Mouse (Mus musculus) embryonic facial prominence, embryonic 12.5 days (tissue): ENCODE data around the gene Eri3. TPM values are rescaled to one million over a fixed set of nuclear protein-coding genes. Genes with fewer than 3 reads are reported as not detected.

Source experiments
- ATAC-seq: fragments of 200-750 bp; cut with Nextera tagmentation; 2 replicates; pipeline ENCODE4 v1.8.0; 2017; ENCODE audit not compliant: insufficient number of reproducible peaks, insufficient read depth, low FRiP score, low TSS enrichment
- H3K27ac ChIP-seq: fragments of 300-500 bp; sonication (generic); 2 replicates; pipeline ENCODE4 v1.5.1; 2016; ENCODE audit warnings: mild to moderate bottlenecking
- H3K27me3 ChIP-seq: fragments of 300-500 bp; sonication (generic); 2 replicates; pipeline ENCODE4 v1.6.1; 2016; ENCODE audit warnings: mild to moderate bottlenecking, moderate library complexity
- H3K36me3 ChIP-seq: fragments of 300-500 bp; sonication (generic); 2 replicates; pipeline ENCODE4 v1.6.1; 2016; ENCODE audit warnings: mild to moderate bottlenecking
- H3K4me1 ChIP-seq: fragments of 300-500 bp; sonication (generic); 2 replicates; pipeline ENCODE4 v1.6.1; 2016
- H3K4me2 ChIP-seq: fragments of 300-500 bp; sonication (generic); replicated peaks from 2 replicates; pipeline ENCODE4 v1.6.1; 2016; ENCODE audit warnings: mild to moderate bottlenecking, moderate library complexity
- H3K4me3 ChIP-seq: fragments of 300-500 bp; sonication (generic); 2 replicates; pipeline ENCODE4 v1.5.1; 2016; ENCODE audit warnings: mild to moderate bottlenecking
- H3K9ac ChIP-seq: fragments of 300-500 bp; sonication (generic); 2 replicates; pipeline ENCODE4 v1.6.1; 2016; ENCODE audit warnings: mild to moderate bottlenecking, moderate library complexity
- H3K9me3 ChIP-seq: fragments of 300-500 bp; sonication (generic); 2 replicates; pipeline ENCODE4 v1.6.1; 2016; ENCODE audit warnings: mild to moderate bottlenecking, moderate library complexity
- WGBS: fragments of 180-500 bp; shearing (Covaris S2); methylation state at CpG from one replicate; pipeline ENCODE4 v1.1.7; 2016; 5-methylcytosine and 5-hydroxymethylcytosine counted together
- polyA plus RNA-seq: library from polyadenylated mRNA; unstranded; fragments of >200 nt; fragmentation: Nextera tagmentation; extraction: Ambion mirVana; gene quantifications from 2 replicates; pipeline ENCODE4 v1.2.1, GENCODE M21; 2016

The Eri3 gene
- polyA plus RNA-seq, 1 experiment from 2014 or later: 172 TPM

DNA sequence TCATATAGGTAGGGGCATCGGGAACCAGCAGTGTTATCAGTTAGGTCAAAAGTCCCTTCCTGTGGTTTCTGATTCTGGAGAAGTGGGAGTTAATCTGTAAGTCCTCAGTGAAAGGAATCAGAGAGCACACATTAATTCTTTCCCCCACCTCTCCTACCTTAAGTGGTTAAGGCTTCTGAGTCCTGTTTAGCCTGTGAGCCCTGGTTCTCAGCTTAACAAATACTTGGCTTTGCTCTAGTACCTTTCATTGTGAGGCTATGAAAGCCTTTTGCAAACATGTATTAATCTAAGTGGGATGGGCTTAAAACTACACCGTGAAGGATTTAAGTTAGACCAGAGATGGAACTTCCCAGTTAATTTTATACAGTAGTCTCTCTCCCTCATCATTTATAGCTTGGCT is 35.8 kb downstream of the Eri3 start:
- no peak overlapping the region for H3K4me2 ChIP-seq
- H3K9ac ChIP-seq: no peak overlapping the region
- H3K36me3 ChIP-seq: peaks cover 32% of the 10 kb centered on the region
- no peak overlapping the region for H3K4me3 ChIP-seq
- no peaks in the 10 kb centered on the region for H3K9me3 ChIP-seq
- 88% methylated on average over 2 of the region's 2 CpGs for WGBS
- H3K27me3 ChIP-seq: no peaks in the 10 kb centered on the region
- no peak overlapping the region for H3K27ac ChIP-seq
- ATAC-seq: no peak
- H3K4me1 ChIP-seq: peaks cover 13% of the 10 kb centered on the region

DNA sequence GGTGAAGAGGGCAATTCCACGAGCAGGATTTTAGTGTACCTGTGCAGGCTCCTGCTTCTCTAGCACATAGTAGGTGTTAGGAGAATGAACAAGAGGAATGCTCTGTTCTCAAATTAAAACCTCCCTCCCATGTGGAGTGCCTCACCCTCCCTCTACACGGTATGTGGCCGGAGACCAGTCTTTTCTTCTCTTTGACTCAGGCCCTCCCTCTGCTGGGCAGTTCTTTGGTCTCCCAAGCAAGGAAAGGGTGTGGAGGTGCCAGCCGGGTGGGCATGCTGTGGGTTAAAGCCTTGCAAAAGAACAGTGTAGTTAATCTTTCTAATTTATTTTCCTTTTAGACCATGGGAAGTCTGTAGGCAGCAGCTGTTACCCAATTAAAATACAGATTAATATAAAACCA is 37.3 kb downstream of the Eri3 start:
- Histone ChIP-seq H3K27ac (no peak overlapping the region), H3K4me2 (no peak overlapping the region), H3K36me3 (peaks cover 37% of the 10 kb centered on the region), H3K9ac (no peak overlapping the region), H3K4me3 (no peak overlapping the region), H3K4me1 (peaks cover 13% of the 10 kb centered on the region), H3K9me3 (no peaks in the 10 kb centered on the region), H3K27me3 (no peaks in the 10 kb centered on the region)
- WGBS: 45% methylated on average over 4 of the region's 4 CpGs
- ATAC-seq: no peak

DNA sequence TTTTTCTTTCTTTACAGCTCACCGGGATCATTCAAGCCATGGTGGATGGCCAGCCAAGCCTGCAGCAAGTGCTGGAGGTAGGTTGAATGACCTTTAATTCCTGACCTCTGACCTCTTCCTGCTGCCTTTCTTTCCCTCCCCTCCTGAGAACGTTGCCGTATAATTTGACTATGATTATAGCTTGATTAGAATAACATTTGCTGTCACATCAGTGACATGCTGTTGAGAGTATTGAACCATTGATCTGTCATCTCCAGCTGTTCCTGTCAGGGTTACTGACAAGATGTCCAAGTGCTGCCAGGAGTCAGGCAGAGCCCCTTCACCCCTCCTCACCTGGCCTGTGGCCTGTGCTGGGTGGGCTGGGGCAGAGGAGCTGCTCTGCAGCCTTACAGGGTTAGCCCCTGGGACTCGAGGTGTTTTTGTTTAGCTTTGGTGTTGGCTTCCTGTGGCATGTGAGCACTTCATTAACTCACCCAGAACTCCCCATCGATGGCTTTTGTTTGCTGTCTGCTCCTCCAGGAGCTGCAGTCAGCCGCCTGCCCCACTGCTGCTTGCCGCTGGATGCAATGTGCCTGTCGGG is 39.0 kb downstream of the Eri3 start:
- Histone ChIP-seq H3K36me3 (peaks cover 36% of the 10 kb centered on the region), H3K27ac (no peak overlapping the region), H3K4me3 (no peak overlapping the region), H3K9ac (no peak overlapping the region), H3K9me3 (no peaks in the 10 kb centered on the region), H3K4me1 (peaks cover 13% of the 10 kb centered on the region), H3K27me3 (no peaks in the 10 kb centered on the region), H3K4me2 (no peak overlapping the region)
- 15% methylated on average over 8 of the region's 8 CpGs for WGBS
- no peak for ATAC-seq

DNA sequence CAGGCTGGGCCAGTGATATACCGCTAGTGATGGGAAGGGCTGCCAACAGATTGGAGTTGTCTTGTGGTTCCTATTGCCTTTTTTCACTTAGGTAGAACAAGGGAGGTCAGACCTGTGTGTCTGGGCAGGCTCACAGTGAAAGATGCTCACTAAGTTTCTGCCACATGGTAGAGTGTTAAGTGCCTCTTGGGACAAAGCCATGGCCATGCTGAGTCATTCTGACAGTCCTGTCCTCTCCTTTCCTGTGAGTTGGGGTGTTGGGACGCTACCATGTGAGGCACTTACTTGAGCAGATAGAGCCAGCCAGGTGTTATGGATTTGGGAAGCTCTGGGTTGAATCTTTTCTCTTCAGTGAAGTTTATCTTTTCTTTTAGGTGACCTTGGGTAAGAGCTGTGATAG is 40.6 kb downstream of the Eri3 start:
- peaks cover 41% of the 10 kb centered on the region for H3K36me3 ChIP-seq
- peaks cover 13% of the 10 kb centered on the region for H3K4me1 ChIP-seq
- 97% methylated on average over 2 of the region's 2 CpGs for WGBS
- H3K4me2 ChIP-seq: no peak overlapping the region
- no peak for ATAC-seq
- no peaks in the 10 kb centered on the region for H3K9me3 ChIP-seq
- H3K9ac ChIP-seq: no peak overlapping the region
- H3K4me3 ChIP-seq: no peak overlapping the region
- no peaks in the 10 kb centered on the region for H3K27me3 ChIP-seq
- H3K27ac ChIP-seq: no peak overlapping the region

DNA sequence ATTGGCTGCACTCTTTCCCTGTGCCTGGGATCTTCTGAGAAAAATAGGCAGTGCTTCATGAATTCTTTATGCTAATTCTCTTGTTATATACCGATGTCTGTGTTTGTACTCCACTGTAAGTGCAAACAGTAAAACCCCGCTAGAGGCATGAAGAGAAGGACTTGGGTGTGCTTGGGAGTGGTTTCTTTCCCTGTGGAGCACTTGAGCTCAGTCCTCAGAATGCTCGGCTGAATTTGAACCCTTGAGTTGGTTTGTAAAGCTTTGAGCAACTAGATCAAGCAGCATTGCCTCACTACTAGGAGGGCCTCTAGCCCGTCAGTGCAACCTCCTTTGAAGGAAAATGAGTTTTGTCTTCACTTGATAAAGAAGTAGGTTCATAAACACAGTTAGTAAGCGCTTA is 42.0 kb downstream of the Eri3 start:
- Histone ChIP-seq H3K4me3 (no peak overlapping the region), H3K27ac (no peak overlapping the region), H3K27me3 (no peaks in the 10 kb centered on the region), H3K4me2 (no peak overlapping the region), H3K9me3 (no peaks in the 10 kb centered on the region), H3K4me1 (peaks cover 8% of the 10 kb centered on the region), H3K36me3 (peaks cover 44% of the 10 kb centered on the region), H3K9ac (no peak overlapping the region)
- no peak for ATAC-seq
- 91% methylated on average over 5 of the region's 5 CpGs for WGBS

DNA sequence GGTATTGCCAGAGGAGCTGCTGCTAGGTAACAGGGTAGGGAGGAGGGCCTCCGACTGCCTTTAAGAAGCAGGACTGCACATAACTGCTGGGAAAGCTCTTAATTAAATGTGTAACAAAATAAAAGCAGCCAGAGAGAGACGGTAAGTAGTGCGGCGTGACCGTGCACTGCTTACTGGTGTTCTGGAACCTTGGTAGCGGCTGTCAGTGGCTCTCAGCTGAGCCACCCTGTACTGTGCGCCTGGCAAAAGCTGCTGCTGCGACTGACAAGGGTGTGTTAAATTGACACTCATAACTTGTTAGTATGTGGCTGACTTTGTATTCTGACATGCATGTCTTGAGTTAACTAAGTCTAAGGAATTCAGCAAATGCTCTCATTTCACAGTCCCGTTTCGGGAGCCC is 45.1 kb downstream of the Eri3 start:
- no peak for ATAC-seq
- no peaks in the 10 kb centered on the region for H3K27me3 ChIP-seq
- 75% methylated on average over 10 of the region's 10 CpGs for WGBS
- no peaks in the 10 kb centered on the region for H3K9me3 ChIP-seq
- no peak overlapping the region for H3K4me2 ChIP-seq
- H3K36me3 ChIP-seq: peaks cover 64% of the 10 kb centered on the region
- H3K4me3 ChIP-seq: no peak overlapping the region
- H3K27ac ChIP-seq: no peak overlapping the region
- H3K4me1 ChIP-seq: no peaks in the 10 kb centered on the region
- H3K9ac ChIP-seq: no peak overlapping the region

DNA sequence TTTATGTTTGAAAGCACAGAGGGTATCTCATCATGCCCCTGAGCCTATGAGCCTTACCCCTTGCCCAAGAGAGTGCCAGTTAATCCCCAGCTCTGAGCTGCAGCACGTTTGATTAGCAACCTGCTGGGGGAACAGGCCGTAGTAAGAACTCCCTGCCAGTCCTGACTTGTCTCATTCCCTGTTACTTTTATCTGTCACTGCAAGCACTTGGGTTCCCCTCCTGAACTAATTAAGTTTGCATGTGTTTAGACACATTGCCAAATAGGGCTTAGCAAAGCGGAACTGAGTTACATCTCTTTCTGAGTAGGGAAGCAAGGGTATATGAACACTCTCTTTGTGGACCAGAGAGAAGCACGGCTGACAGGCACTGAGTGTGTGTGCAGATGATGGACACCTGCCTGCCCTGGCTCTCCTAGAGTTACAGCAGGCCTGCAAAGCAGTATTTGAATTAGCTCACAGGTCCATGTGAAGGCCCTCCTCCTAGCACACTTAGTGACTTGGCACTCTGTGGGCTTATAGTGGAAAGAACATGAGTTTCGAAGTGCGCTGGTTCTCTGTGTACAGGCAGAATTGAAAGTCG is 49.9 kb downstream of the Eri3 start:
- H3K4me3 ChIP-seq: no peak overlapping the region
- no peaks in the 10 kb centered on the region for H3K27me3 ChIP-seq
- H3K4me2 ChIP-seq: no peak overlapping the region
- no peak overlapping the region for H3K27ac ChIP-seq
- peaks cover 11% of the 10 kb centered on the region for H3K4me1 ChIP-seq
- WGBS: 54% methylated on average over 7 of the region's 7 CpGs
- no peak for ATAC-seq
- H3K9ac ChIP-seq: no peak overlapping the region
- no peaks in the 10 kb centered on the region for H3K9me3 ChIP-seq
- peaks cover 42% of the 10 kb centered on the region for H3K36me3 ChIP-seq

DNA sequence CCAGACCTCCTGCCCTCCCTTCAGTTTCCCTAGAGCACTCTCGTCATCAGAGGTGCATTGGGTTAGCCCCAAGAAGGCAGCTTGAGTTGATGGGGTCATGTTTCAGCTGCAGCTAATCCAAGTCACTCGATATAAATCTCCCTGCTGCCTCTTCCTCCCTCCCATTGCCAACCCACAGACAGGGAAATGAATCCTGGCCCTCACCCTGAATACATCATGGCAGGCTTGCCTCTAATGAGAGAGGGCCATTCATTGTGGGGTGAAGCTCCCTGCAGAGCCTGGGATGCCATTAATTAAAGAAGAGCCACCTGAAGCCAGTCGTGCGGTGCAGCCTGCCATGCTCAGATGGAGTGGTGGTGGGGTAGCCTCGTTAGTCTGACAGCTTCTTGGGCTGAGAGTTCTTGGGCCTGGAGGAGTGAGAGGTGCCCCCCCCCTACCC is 51.2 kb downstream of the Eri3 start:
- no peak for ATAC-seq
- no peaks in the 10 kb centered on the region for H3K27me3 ChIP-seq
- WGBS: 25% methylated on average over 5 of the region's 5 CpGs
- H3K4me3 ChIP-seq: no peak overlapping the region
- H3K9ac ChIP-seq: no peak overlapping the region
- H3K27ac ChIP-seq: no peak overlapping the region
- H3K36me3 ChIP-seq: peaks cover 43% of the 10 kb centered on the region
- H3K4me2 ChIP-seq: no peak overlapping the region
- H3K9me3 ChIP-seq: no peaks in the 10 kb centered on the region
- peaks cover 24% of the 10 kb centered on the region for H3K4me1 ChIP-seq

DNA sequence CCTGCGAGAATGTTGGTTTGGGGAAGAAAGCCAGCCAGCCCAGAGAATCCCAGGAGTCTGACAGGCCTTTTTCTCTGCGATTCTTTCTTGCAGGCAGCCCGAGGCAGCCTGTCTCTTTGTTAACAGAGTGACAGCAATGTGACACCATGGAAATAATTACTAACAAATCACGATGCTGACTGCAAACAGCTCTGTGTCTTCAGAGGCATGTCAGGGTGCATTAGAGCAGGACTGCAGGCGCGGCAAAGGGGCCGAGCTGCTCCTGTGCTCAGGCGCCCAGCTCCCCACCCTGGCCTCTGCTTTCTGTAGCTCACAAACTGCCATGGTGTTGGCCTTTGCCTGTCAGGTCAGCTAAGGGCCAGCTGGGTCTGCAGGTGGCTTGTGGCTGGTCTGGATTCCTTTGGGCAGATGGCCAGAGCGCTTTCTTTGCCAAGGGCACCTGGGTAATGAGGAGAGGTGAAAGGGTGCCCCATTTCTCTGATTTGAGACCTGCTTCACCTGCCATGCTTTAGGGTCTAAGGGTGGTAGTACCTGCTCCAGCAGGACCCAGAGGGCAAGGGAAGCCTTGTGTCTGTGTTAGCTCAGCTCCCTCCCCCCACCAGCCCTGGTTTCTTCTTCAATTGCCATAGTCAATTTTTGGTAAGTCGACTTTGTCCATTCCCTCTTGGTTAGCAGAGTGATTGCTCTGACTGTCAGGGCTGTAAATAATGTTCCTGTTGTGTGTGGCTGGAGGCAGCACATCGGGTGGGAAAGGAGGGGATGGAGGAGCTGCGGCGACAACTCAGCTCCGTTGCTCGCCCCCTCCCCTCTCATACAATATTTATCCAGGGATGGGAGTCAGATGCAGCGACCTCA is 55.2 kb downstream of the Eri3 start:
- no peaks in the 10 kb centered on the region for H3K9me3 ChIP-seq
- H3K27ac ChIP-seq: no peak overlapping the region
- no peak overlapping the region for H3K4me3 ChIP-seq
- H3K36me3 ChIP-seq: peaks cover 41% of the 10 kb centered on the region
- H3K9ac ChIP-seq: no peak overlapping the region
- H3K4me2 ChIP-seq: no peak overlapping the region
- no peaks in the 10 kb centered on the region for H3K27me3 ChIP-seq
- no peak for ATAC-seq
- 35% methylated on average over 16 of the region's 16 CpGs for WGBS
- H3K4me1 ChIP-seq: peaks cover 42% of the 10 kb centered on the region

DNA sequence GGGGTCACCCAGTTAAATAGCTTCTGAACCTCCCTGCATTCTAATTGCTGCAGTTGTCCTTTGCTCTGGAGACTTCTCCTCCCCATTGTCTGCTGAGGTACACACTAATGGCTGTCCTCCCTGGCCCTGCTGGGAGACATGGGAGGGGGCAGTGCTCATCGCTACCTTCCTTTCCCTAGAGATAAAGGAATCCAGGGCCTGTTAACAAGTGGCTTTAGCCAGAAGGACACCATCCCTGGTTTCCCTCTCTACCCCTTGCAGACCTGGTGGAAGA is 55.7 kb downstream of the Eri3 start:
- no peaks in the 10 kb centered on the region for H3K9me3 ChIP-seq
- H3K36me3 ChIP-seq: peaks cover 40% of the 10 kb centered on the region
- WGBS: 55% methylated on average over 1 of the region's 1 CpGs
- no peak overlapping the region for H3K27ac ChIP-seq
- peaks cover 40% of the 10 kb centered on the region for H3K4me1 ChIP-seq
- no peaks in the 10 kb centered on the region for H3K27me3 ChIP-seq
- H3K4me3 ChIP-seq: no peak overlapping the region
- no peak overlapping the region for H3K9ac ChIP-seq
- no peak for ATAC-seq
- no peak overlapping the region for H3K4me2 ChIP-seq

DNA sequence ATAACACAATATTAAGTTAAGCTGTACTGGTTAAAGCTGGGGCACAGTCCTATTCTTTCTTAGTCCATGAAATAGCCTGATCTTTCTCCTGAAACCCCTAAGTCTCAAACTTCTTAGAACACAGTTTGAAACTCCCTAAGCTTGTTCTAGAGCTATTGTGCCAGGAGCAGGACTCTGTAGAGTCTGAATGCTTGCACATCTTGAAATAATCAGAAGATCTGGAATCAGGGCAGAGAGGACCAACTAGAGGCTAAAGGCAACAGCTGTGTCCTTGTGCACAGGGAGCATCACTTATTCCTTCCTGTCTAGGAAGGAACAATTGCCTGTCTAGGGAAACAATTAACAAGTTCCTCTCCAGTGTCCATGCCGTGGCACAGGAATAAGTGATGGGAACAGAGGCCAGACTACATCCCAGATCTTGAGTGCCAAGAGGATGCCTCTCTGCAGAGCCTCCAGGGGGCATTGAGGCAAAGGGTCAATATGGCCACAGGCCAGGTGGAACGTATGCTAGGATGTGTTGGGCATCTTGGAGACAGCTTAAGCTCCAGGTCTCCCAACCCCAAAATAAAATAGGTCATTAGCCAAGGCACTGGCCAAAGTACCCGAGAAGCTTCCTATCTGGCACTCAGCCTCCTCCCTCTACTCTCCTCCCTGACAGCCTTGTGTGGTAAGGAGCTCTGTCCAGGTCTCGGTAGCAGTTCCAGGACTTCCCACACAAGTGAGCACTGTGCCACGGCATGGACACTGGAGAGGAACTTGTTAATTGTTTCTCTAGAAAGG is 56.9 kb downstream of the Eri3 start:
- Histone ChIP-seq H3K27me3 (no peaks in the 10 kb centered on the region), H3K4me3 (no peak overlapping the region), H3K9me3 (no peaks in the 10 kb centered on the region), H3K36me3 (peaks cover 35% of the 10 kb centered on the region; the same call in 1 of the 2 replicates), H3K4me2 (no peak overlapping the region), H3K9ac (no peak overlapping the region), H3K4me1 (peaks cover 37% of the 10 kb centered on the region), H3K27ac (no peak overlapping the region)
- no peak for ATAC-seq
- 82% methylated on average over 5 of the region's 5 CpGs for WGBS
